Mouse (Mus musculus): ENCODE data around the gene Tcfl5. TPM values are rescaled to one million over a fixed set of nuclear protein-coding genes. Genes with fewer than 3 reads are reported as not detected.
A peak's percentile ranks its signal among the peaks of the same experiment; 100 is the strongest.

Gene Tcfl5
- polyA plus RNA-seq, 1 experiment from 2014 or later, result 0.30 TPM

DNA sequence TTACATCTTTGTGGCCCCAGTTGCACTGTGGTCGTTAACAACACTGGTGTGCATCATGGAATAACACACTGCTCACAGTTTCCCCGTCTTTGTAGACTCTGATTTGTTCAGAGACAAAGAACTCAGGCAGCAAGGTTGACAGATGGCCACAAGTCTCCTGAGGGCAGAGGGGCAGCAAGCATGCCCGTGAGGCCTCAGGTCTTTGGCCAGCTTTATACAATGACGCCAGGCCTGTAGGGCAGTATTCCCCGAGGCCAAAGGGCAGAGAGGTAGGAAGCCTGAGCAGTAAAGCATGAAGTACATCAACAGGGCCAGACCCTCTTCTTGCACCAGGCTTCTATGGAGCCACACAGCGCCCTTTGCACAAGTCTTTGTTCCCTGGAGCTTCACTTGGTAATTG is 12.6 kb upstream of the Tcfl5 start:
- no peak for ATAC-seq (replicated peaks)
- WGBS, result 46% methylated on average over 6 of the region's 6 CpGs
- no peak overlapping the region for H3K4me3 ChIP-seq

DNA sequence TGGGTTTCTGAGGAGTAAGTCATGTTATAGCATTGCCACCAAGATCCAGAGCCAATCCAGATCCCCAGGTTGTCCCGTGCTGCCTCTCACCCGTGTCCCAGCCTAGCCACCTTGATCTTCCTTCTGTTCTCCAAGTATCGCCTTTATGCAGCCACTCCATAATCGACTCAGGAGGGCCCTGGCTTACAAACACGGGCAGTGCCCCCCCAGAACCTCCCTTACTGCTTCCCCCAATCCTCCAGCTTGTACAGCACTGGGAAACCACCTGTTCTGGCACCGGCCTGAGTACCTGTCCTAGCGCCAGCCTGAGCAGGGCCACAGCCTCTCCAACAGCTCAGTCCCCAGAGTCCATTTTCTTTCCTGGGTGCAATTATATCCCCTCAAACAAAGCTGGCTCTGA is 12.2 kb upstream of the Tcfl5 start:
- Histone ChIP-seq H3K9me3 (no peaks in the 10 kb centered on the region), H3K36me3 (replicated peaks) (no peaks in the 10 kb centered on the region), H3K27me3 (replicated peaks) (no peaks in the 10 kb centered on the region), H3K4me2 (no peak overlapping the region), H3K27ac (no peak overlapping the region), H3K9ac (no peak overlapping the region), H3K4me3 (no peak overlapping the region), H3K4me1 (peaks cover 6% of the 10 kb centered on the region; the same call in 1 of the 2 replicates)
- ATAC-seq (replicated peaks), result no peak
- 84% methylated on average over 7 of the region's 7 CpGs for WGBS

More for the DNA sequence above, 12.6 kb upstream of the Tcfl5 start:
- no peak overlapping the region for H3K9ac ChIP-seq
- H3K4me2 ChIP-seq, result no peak overlapping the region
- no peaks in the 10 kb centered on the region for H3K9me3 ChIP-seq
- H3K27ac ChIP-seq, result no peak overlapping the region
- peaks cover 7% of the 10 kb centered on the region; the same call in 1 of the 2 replicates for H3K4me1 ChIP-seq
- no peaks in the 10 kb centered on the region for H3K27me3 ChIP-seq (replicated peaks)
- H3K36me3 ChIP-seq (replicated peaks), result no peaks in the 10 kb centered on the region

DNA sequence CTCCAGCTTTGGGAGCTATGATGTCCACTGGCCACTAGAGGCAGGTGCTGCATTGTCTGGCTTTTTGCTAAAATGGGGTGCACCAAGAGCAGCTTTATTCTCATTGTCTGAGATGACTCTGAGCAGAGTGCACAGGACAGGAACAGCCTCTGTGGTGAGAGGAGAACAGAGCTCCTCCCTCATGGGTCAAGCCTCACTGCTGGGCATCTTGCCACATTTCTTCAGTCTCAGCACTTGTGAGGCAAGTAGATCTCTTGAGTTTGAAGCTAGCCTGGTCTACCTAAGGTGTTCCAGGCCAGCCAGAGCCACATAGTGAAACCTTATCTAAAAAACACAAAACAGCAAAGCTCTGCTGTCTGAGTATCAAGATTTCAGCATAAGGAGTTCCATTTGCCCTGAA is 4.3 kb upstream of the Tcfl5 start:
- H3K4me1 ChIP-seq, result peaks cover 4% of the 10 kb centered on the region; the same call in 1 of the 2 replicates
- no peak overlapping the region for H3K9ac ChIP-seq
- H3K36me3 ChIP-seq (replicated peaks), result no peaks in the 10 kb centered on the region
- no peak overlapping the region for H3K27ac ChIP-seq
- H3K4me3 ChIP-seq, result no peak overlapping the region
- peaks cover 28% of the 10 kb centered on the region for H3K27me3 ChIP-seq (replicated peaks)
- ATAC-seq (replicated peaks), result no peak
- H3K9me3 ChIP-seq, result peaks cover 11% of the 10 kb centered on the region
- no peak overlapping the region for H3K4me2 ChIP-seq

DNA sequence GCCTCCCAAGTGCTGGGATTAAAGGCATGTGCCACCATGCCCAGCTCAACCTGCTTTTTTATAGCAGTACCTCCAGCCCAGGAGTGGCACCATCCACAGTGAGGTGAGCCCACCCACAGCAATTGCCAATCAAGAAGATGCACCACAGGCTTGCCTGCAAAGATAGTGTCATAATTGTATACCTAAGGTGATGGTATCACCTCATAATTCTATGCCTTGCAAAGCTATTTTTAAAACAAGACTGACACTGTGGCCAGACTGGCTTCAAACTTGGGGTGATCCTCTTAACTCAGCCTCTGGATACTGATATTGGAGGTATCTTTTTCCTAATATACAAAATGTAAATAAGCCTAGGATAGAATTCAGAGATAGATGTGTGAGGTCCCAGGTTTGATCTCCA is 1.1 kb upstream of the Tcfl5 start:
- H3K27ac ChIP-seq, result no peak overlapping the region
- no peak overlapping the region for H3K4me2 ChIP-seq
- H3K4me3 ChIP-seq, result no peak overlapping the region
- H3K9ac ChIP-seq, result no peak overlapping the region
- no peaks in the 10 kb centered on the region for H3K36me3 ChIP-seq (replicated peaks)
- ATAC-seq (replicated peaks), result no peak
- H3K4me1 ChIP-seq, result peaks cover 4% of the 10 kb centered on the region; the same call in 1 of the 2 replicates
- H3K27me3 ChIP-seq (replicated peaks), result peaks cover 51% of the 10 kb centered on the region
- H3K9me3 ChIP-seq, result peaks cover 11% of the 10 kb centered on the region

DNA sequence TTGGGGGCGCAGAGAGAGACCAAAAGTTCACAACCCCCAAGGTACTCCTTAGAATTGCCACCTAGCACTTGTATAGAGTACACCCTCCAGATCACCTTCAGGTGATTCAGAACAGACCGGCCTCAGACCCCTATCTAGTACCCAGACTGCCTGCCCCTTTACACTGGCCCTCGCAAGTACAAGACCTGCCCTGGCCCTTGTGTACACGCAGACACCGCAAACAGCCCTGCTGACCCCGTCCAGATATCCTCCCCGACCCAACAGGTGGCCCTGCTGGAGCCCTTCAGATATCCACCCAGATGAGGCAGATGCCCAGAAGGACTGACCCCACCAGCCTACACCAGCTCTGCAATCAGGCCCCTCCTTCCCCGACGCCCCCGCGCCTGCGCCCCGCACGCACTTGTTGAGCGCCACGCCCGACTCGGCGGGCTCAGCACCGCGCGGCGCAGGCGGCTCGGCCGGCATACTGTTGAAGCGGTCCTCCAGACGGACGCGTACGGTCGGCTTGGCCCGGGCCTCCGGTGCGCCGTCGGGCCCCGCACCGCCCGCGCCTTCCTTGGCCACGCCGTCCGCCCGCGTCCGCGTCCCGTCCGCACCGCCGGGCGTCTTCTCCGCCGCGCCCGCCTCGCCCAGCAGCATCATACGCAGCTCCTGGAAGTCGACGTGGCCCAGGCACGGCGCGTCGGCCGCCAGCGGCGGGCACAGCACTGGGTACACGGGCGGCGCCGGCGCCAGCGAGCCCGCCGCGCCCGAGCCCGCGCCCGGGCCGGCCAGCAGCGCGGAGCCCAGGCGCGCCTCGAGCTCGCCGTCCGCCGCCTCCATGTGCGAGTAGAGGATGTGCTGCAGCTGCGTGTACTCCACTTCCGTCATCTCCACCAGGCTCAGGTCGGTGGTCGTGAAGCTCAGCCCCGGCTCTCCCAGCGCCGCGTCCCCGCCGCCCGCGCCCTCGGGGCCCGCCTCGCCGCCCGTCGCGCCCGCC is 643 bp downstream of the Tcfl5 start:
- ATAC-seq (replicated peaks), result 0 out of 2 replicates have a peak, but pooled peaks have one; percentile 33
- Histone ChIP-seq H3K9me3 (peaks cover 11% of the 10 kb centered on the region), H3K36me3 (replicated peaks) (no peaks in the 10 kb centered on the region), H3K4me1 (peaks cover 4% of the 10 kb centered on the region; the same call in 1 of the 2 replicates), H3K4me3 (peak overlapping the region; percentile 40), H3K27ac (no peak overlapping the region), H3K27me3 (replicated peaks) (peaks cover 51% of the 10 kb centered on the region), H3K9ac (0 out of 2 replicates have a peak overlapping the region, but pooled peaks have one; percentile 25), H3K4me2 (peak overlapping the region; percentile 49)
- 2% methylated on average over 91 of the region's 112 CpGs for WGBS

DNA sequence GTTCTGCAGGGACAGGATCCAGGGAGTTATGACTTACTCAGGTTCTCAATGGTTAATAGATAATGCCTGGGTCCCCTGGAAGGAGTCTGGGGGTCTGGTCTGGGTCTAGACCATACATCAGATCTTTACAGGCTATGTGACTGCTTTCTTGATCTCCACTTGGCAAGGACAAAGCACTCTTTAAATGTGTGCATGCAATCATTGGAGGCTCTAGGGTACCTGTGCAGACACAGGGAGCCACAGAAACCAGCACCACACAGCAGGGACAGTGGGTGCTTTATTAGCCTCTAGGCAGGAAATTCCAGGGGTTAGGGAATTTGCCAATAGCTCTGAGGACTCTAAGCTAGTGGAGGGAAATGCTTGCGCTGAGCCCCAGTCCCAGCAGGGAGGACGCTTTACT is 30.6 kb downstream of the Tcfl5 start:
- WGBS, result 85% methylated on average over 2 of the region's 2 CpGs
- no peak for ATAC-seq (replicated peaks)
- Histone ChIP-seq H3K27ac (no peak overlapping the region), H3K9me3 (no peaks in the 10 kb centered on the region), H3K4me2 (no peak overlapping the region), H3K4me1 (no peaks in the 10 kb centered on the region), H3K27me3 (replicated peaks) (no peaks in the 10 kb centered on the region), H3K9ac (no peak overlapping the region), H3K36me3 (replicated peaks) (no peaks in the 10 kb centered on the region), H3K4me3 (no peak overlapping the region)

DNA sequence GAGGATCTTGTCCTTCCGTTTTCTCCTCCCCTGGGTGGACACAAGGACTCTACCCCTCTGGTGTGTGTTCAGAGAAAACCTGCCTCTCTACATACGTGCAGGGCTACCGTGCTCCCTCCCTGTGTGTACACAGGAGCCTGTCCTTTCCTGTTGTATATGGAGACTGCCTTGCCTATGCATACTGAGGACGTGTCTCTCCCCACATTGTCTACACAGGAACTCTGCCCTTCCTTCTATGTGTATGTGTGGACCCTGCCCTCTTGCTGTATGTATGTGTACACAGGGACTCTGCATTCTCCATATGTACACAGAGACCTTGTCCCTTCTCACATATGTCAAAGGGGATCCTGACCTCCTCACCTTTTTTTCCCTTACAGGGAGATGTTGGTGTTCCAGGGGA is 32.2 kb downstream of the Tcfl5 start:
- ATAC-seq (replicated peaks), result no peak
- H3K4me2 ChIP-seq, result no peak overlapping the region

DNA sequence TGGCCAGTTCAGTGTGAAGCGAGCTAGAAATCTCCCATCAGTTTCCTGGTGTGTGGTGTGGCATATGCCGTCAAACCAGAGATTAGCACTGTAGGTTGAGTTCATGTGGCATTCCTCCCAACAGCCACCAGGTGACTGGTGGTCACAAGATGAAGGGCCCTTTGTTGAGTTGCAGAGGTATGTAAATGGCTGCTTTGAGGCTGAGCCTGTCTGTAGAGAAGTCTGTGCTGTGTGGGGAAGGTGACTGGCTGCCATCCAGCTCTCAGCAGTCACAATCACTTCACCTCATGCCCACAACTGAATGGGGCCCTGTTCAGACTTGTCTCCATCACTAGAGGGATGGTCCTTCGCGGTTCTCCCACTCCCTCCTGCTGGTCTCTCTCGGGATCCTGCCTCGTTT is 37.7 kb downstream of the Tcfl5 start:
- Histone ChIP-seq H3K27me3 (replicated peaks) (no peaks in the 10 kb centered on the region), H3K9ac (no peak overlapping the region), H3K27ac (no peak overlapping the region), H3K36me3 (replicated peaks) (no peaks in the 10 kb centered on the region), H3K4me2 (no peak overlapping the region), H3K9me3 (no peaks in the 10 kb centered on the region), H3K4me1 (no peaks in the 10 kb centered on the region), H3K4me3 (no peak overlapping the region)
- WGBS, result 61% methylated on average over 6 of the region's 6 CpGs
- no peak for ATAC-seq (replicated peaks)

More for the DNA sequence above, 32.2 kb downstream of the Tcfl5 start:
- no peaks in the 10 kb centered on the region for H3K4me1 ChIP-seq
- no peak overlapping the region for H3K27ac ChIP-seq
- no peaks in the 10 kb centered on the region for H3K9me3 ChIP-seq
- no peak overlapping the region for H3K9ac ChIP-seq
- WGBS, result 76% methylated on average over 4 of the region's 4 CpGs
- no peaks in the 10 kb centered on the region for H3K36me3 ChIP-seq (replicated peaks)
- no peak overlapping the region for H3K4me3 ChIP-seq
- no peaks in the 10 kb centered on the region for H3K27me3 ChIP-seq (replicated peaks)

DNA sequence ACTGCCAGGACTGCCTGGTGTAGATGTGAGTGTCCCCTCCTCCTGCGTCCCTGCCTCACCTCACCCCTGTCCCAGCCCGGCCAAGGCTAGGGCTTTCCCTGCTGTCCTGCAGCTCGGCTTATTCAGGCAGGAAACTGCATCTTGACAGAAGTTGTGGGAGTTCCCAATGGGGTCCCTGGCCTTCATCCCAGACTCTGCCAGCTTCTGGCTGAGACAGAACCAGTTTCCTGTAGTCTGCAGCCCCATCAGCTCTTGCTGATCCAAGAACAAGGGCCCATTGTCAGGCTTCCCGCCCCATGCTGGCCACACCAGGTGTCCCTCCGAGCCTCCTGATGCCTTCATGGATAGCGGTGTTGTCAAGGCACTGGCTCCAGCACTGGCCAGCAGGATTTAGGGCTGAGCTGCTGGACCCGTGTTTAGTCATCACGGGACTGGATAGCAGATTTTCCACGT is 41.9 kb downstream of the Tcfl5 start:
- no peak overlapping the region for H3K4me2 ChIP-seq
- H3K4me3 ChIP-seq, result no peak overlapping the region
- H3K4me1 ChIP-seq, result peaks cover 15% of the 10 kb centered on the region; the same call in 1 of the 2 replicates
- 0 out of 2 replicates have a peak, but pooled peaks cover 2% of the 10 kb centered on the region for H3K27me3 ChIP-seq (replicated peaks)
- 10% methylated on average over 9 of the region's 9 CpGs for WGBS
- no peak overlapping the region for H3K9ac ChIP-seq
- no peaks in the 10 kb centered on the region for H3K9me3 ChIP-seq
- peak; percentile 24; the same call in 1 of the 2 replicates for ATAC-seq (replicated peaks)
- peak overlapping the region; percentile 63 for H3K27ac ChIP-seq
- H3K36me3 ChIP-seq (replicated peaks), result no peaks in the 10 kb centered on the region

DNA sequence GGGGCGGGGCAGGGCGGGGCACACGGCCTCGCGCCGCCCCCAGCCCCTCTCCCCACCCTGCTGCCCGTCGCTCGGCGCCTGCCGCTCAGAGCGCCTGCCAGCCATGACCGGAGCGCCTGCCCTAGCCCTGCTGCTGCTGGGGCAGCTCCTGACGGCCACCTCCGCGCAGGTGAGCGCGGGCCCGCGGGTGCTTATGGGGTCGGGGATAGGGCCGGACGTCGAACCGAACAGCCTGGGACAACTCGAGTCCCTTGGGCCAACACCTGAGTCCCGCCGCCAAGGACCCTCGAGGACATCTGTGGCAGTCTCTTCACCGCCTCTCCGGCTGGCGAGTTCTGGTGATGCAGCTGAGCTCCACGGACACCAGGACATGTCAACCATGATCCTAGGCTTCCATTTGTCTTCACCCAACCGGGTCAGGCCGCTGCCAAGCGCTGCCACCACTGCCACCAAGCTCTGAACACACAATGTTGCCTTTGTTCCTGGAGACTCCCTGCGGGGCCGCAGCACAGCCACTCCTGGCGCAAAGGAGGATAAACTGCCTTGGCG is 44.3 kb downstream of the Tcfl5 start:
- H3K4me2 ChIP-seq, result peak overlapping the region; percentile 58
- 0 out of 2 replicates have a peak, but pooled peaks have one; percentile 46 for ATAC-seq (replicated peaks)
- H3K27ac ChIP-seq, result 0 out of 2 replicates have a peak overlapping the region, but pooled peaks have one; percentile 4
- peaks cover 5% of the 10 kb centered on the region for H3K36me3 ChIP-seq (replicated peaks)
- no peaks in the 10 kb centered on the region for H3K9me3 ChIP-seq
- peak overlapping the region; percentile 34 for H3K4me3 ChIP-seq
- 1% methylated on average over 40 of the region's 41 CpGs for WGBS
- H3K4me1 ChIP-seq, result peaks cover 15% of the 10 kb centered on the region; the same call in 1 of the 2 replicates
- H3K27me3 ChIP-seq (replicated peaks), result 0 out of 2 replicates have a peak, but pooled peaks cover 2% of the 10 kb centered on the region
- H3K9ac ChIP-seq, result peak overlapping the region; percentile 29

DNA sequence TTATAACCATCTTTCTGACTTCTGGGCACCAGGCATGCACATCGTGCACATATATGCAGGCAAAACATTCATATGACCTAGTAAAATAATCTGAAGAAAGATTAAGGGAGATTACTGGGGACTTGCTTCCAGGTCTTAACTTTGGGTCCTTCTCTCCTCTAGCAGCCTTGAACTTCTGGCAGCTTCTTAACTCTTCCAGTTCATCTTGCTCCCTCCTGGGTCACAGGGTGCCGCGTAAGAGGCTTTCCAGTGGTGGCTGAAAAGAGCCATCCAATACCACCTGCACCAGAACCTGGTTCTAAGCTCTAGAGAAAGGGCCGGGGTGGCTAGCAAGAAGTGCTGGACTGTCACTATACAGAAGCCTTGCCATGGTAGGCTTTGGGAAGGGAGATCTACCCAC is 45.0 kb downstream of the Tcfl5 start, which contains the start of gene Col9a3:
Gene Col9a3, plus strand, starts transcription at position 301 of the 400 bp plus-strand sequence.
- Histone ChIP-seq H3K4me2 (peak within 1 kb of the TSS; percentile 58), H3K4me1 (peaks cover 15% of the 10 kb centered on the region; the same call in 1 of the 2 replicates), H3K9ac (peak within 1 kb of the TSS; percentile 29), H3K4me3 (peak within 1 kb of the TSS; percentile 34), H3K9me3 (no peaks in the 10 kb centered on the region), H3K27ac (0 out of 2 replicates have a peak within 1 kb of the TSS, but pooled peaks have one; percentile 4), H3K27me3 (replicated peaks) (0 out of 2 replicates have a peak, but pooled peaks cover 2% of the 10 kb centered on the region), H3K36me3 (replicated peaks) (peaks cover 11% of the 10 kb centered on the region)
- no peak for ATAC-seq (replicated peaks)
- 59% methylated on average over 4 of the region's 4 CpGs for whole genome bisulfite sequencing
